Comparison of ENCODE assay signal across 27 mouse cellular contexts in the genomic region with DNA sequence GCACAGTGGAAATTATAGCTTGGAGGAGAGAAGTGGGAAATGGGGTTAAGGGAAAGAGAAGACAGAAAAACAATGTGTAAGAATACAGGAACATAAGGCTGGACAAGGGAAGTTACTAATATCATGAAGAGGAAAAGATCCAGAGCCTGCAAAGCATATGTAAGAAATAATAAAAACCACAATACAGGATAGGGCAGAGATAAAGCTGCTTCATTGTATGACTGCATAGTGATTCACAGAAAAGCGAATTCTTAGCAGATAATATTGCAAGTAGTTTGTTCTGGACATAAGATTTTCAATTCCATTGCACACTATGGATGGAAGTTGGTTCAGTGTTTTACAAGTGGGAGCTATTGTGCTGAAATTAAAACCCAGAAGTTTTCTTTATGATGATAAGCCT. TPM values are rescaled to one million over a fixed set of nuclear protein-coding genes. Genes with fewer than 3 reads are reported as not detected.
DNase-seq lines count a peak whose midpoint lies in the region; ATAC-seq and TF ChIP-seq lines count a peak whose summit lies in the region.
"Had no signal": no experiment of that assay in that cellular context is flagged by ENCODE, and none has a peak within 500 bp of the region (broad histone marks: within the 10 kb centered on the region; RNA-seq: fewer than 3 reads in every experiment).

No protein-coding gene starts in this region.

- peak overlapping the region; percentile 75 for H3K27ac ChIP-seq in MEL (ENCODE audit: control insufficient read depth, low read depth, low read length)
- H3K27ac ChIP-seq in forebrain, embryonic 16.5 days (ENCODE audit: low read length): no peak overlapping the region
- H3K27ac ChIP-seq in layer of hippocampus, adult 2 months: no peak overlapping the region
- H3K27ac ChIP-seq: embryonic facial prominence, embryonic 10.5 days; embryonic facial prominence, embryonic 12.5 days; forebrain, embryonic 10.5 days; forebrain, embryonic 12.5 days had no signal

- DNase-seq in 416B (ENCODE audit: low read depth) (peak; percentile 67), MEL (ENCODE audit: low read depth, low spot score) (peak; percentile 55), NIH3T3 (ENCODE audit: low read depth) (peak; percentile 5)
- DNase-seq in retina, postnatal 1 day: no peak
- no peak for DNase-seq in layer of hippocampus, adult 2 months (ENCODE audit: low spot score in 2 of 2)
- DNase-seq in embryo, embryonic 11 days: no peak
- DNase-seq: adrenal gland, adult 2 months; adrenal gland, postnatal 10 days; adrenal gland, postnatal 25 days; cerebellum, adult 11 months; cerebellum, adult 18-20 months; cerebellum, adult 8-10 months; cerebellum, adult 9-11 months; cerebellum, postnatal 14 days; cerebellum, postnatal 36 days; forebrain, postnatal 0 days had no signal

- no peaks in the 10 kb centered on the region for H3K27me3 ChIP-seq in MEL (ENCODE audit: control insufficient read depth in 1 of 2, insufficient read depth in 2 of 2, low read length in 2 of 2)
- no peaks in the 10 kb centered on the region for H3K27me3 ChIP-seq in myocyte (ENCODE audit: control insufficient read depth, insufficient read depth, insufficient read length)
- no peaks in the 10 kb centered on the region for H3K27me3 ChIP-seq in forebrain, embryonic 16.5 days (replicated peaks; ENCODE audit: control insufficient read depth, insufficient read depth, low read length)
- H3K27me3 ChIP-seq: CH12.LX; embryonic facial prominence, embryonic 12.5 days; forebrain, embryonic 12.5 days had no signal

- peak overlapping the region; percentile 73 for H3K4me2 ChIP-seq in myocyte (ENCODE audit: low read depth)
- no peak overlapping the region for H3K4me2 ChIP-seq in forebrain, embryonic 16.5 days (ENCODE audit: low read length)
- H3K4me2 ChIP-seq: embryonic facial prominence, embryonic 12.5 days; forebrain, embryonic 12.5 days had no signal

- H3K9ac ChIP-seq in MEL (ENCODE audit: control insufficient read depth, low read depth, low read length, poor library complexity, severe bottlenecking): peak overlapping the region; percentile 0; the same call in 1 of the 2 replicates
- no peak overlapping the region for H3K9ac ChIP-seq in forebrain, embryonic 16.5 days (replicated peaks; ENCODE audit: low read depth, low read length)
- H3K9ac ChIP-seq: embryonic facial prominence, embryonic 12.5 days; forebrain, embryonic 12.5 days; forebrain, postnatal 0 days had no signal

- peaks cover 0 to 23% of the 10 kb centered on the region in 2 experiments; a peak in 2 of 4 replicates for H3K36me3 ChIP-seq in MEL (ENCODE audit: control insufficient read depth in 1 of 2, insufficient read depth in 2 of 2, low read length in 2 of 2)
- no peaks in the 10 kb centered on the region for H3K36me3 ChIP-seq in myocyte (ENCODE audit: control insufficient read depth, insufficient read depth)
- no peaks in the 10 kb centered on the region for H3K36me3 ChIP-seq in forebrain, embryonic 16.5 days (ENCODE audit: control insufficient read depth, insufficient read depth)
- H3K36me3 ChIP-seq: embryonic facial prominence, embryonic 10.5 days; embryonic facial prominence, embryonic 12.5 days; forebrain, embryonic 10.5 days; forebrain, embryonic 12.5 days; G1E had no signal

- no peak overlapping the region for H3K4me3 ChIP-seq in MEL (ENCODE audit: control insufficient read depth in 1 of 2, insufficient read depth in 1 of 2, low read depth in 2 of 2, low read length in 2 of 2)
- no peak overlapping the region for H3K4me3 ChIP-seq in myocyte
- H3K4me3 ChIP-seq in forebrain, embryonic 16.5 days (replicated peaks; ENCODE audit: low read length): no peak overlapping the region
- no peak overlapping the region for H3K4me3 ChIP-seq in layer of hippocampus, adult 2 months
- H3K4me3 ChIP-seq: embryonic facial prominence, embryonic 10.5 days; embryonic facial prominence, embryonic 12.5 days; erythroblast, embryonic 14.5 days; forebrain, embryonic 10.5 days; forebrain, embryonic 12.5 days had no signal

- no peak for TF ChIP-seq POLR2A in MEL (IDR thresholded peaks at IDR 0.05; ENCODE audit: control insufficient read depth in 1 of 2, insufficient read depth in 1 of 2, low read depth in 1 of 2, low read length in 2 of 2, poor library complexity in 1 of 2)
- no peak for TF ChIP-seq POLR2A in myocyte (IDR thresholded peaks at IDR 0.05; ENCODE audit: insufficient read length, low read depth)

- H3K79me2 ChIP-seq in MEL (ENCODE audit: control insufficient read depth, insufficient read depth, low read length, poor library complexity) (no peaks in the 10 kb centered on the region), myocyte (ENCODE audit: control insufficient read depth, insufficient read depth) (no peaks in the 10 kb centered on the region)

- WGBS in forebrain, embryonic 16.5 days: 98% methylated on average over 1 of the region's 1 CpGs

- H3K9me3 ChIP-seq in MEL (replicated peaks; ENCODE audit: insufficient read depth, low read length): no peaks in the 10 kb centered on the region
- H3K9me3 ChIP-seq in forebrain, embryonic 16.5 days (ENCODE audit: control insufficient read depth, low read length): no peaks in the 10 kb centered on the region
- H3K9me3 ChIP-seq: embryonic facial prominence, embryonic 10.5 days; embryonic facial prominence, embryonic 12.5 days; forebrain, embryonic 10.5 days; forebrain, embryonic 12.5 days; G1E had no signal

- H3ac ChIP-seq in myocyte (ENCODE audit: control insufficient read depth, insufficient read length): no peak overlapping the region

- no peak for ATAC-seq in forebrain, embryonic 16.5 days
- ATAC-seq: CD4-positive, CD25-positive, alpha-beta regulatory T cell, adult 4 months; forebrain, embryonic 14.5 days; forebrain, postnatal 0 days had no signal

- no peak for TF ChIP-seq RAD21 in MEL (IDR thresholded peaks at IDR 0.05; ENCODE audit: low read depth, low read length)

- peaks cover 4 to 17% of the 10 kb centered on the region in 2 experiments for H3K4me1 ChIP-seq in MEL (ENCODE audit: control insufficient read depth in 1 of 2, insufficient read depth in 2 of 2, low read length in 2 of 2)
- H3K4me1 ChIP-seq in forebrain, embryonic 16.5 days (replicated peaks; ENCODE audit: control insufficient read depth, insufficient read depth, low read length): no peaks in the 10 kb centered on the region
- H3K4me1 ChIP-seq: embryonic facial prominence, embryonic 10.5 days; embryonic facial prominence, embryonic 12.5 days; forebrain, embryonic 10.5 days; forebrain, embryonic 12.5 days had no signal

- TF ChIP-seq CTCF in MEL (IDR thresholded peaks at IDR 0.05 in 2 of 3, conservative IDR thresholded peaks at IDR 0.05 in 1 of 3; ENCODE audit: control insufficient read depth in 1 of 3, insufficient read depth in 1 of 3, low read depth in 2 of 3, low read length in 3 of 3, poor library complexity in 1 of 3, severe bottlenecking in 1 of 3): no peak
- no peak for TF ChIP-seq CTCF in layer of hippocampus, adult 2 months (conservative IDR thresholded peaks at IDR 0.05)

- peak; percentile 72 to 77 for TF ChIP-seq EP300 in MEL (IDR thresholded peaks at IDR 0.05; ENCODE audit: low read depth in 1 of 2, low read length in 2 of 2)

TF ChIP-seq in MEL, 35 proteins besides CTCF, POLR2A, EP300 and RAD21:
- no peak for TF ChIP-seq BHLHE40 (IDR thresholded peaks at IDR 0.05; ENCODE audit: borderline replicate concordance, low read depth, low read length)
- no peak for TF ChIP-seq ZC3H11A (IDR thresholded peaks at IDR 0.05; ENCODE audit: low read depth, low read length)
- TF ChIP-seq KAT2A (conservative IDR thresholded peaks at IDR 0.05; ENCODE audit: low read depth, low read length): no peak
- TF ChIP-seq TBP (IDR thresholded peaks at IDR 0.05; ENCODE audit: low read depth, low read length): no peak
- peak; percentile 84 for TF ChIP-seq GATA1 (IDR thresholded peaks at IDR 0.05; ENCODE audit: low read depth, low read length)
- no peak for TF ChIP-seq ELF1 (IDR thresholded peaks at IDR 0.05; ENCODE audit: low read depth, low read length)
- no peak for TF ChIP-seq MAFK (IDR thresholded peaks at IDR 0.05; ENCODE audit: borderline replicate concordance, low read depth, low read length)
- no peak for TF ChIP-seq MEF2A (IDR thresholded peaks at IDR 0.05; ENCODE audit: extremely low read depth, insufficient replicate concordance, low read depth, low read length, poor library complexity, severe bottlenecking)
- no peak for TF ChIP-seq POLR2AphosphoS2 (IDR thresholded peaks at IDR 0.05; ENCODE audit: low read length)
- TF ChIP-seq ZNF384 (IDR thresholded peaks at IDR 0.05; ENCODE audit: low read depth, low read length): no peak
- peak; percentile 80 for TF ChIP-seq ETS1 (IDR thresholded peaks at IDR 0.05; ENCODE audit: low read depth, low read length)
- peak; percentile 65; the same call in 1 of the 2 replicates for TF ChIP-seq RCOR1 (IDR thresholded peaks at IDR 0.05; ENCODE audit: low read depth, low read length)

TF ChIP-seq in myocyte, 11 proteins besides CTCF, POLR2A, EP300 and RAD21:
- no peak for TF ChIP-seq MYOD1 (IDR thresholded peaks at IDR 0.05; ENCODE audit: control insufficient read depth in 1 of 3, insufficient read length in 2 of 3, low read depth in 2 of 3)
- no peak for TF ChIP-seq REST (IDR thresholded peaks at IDR 0.05; ENCODE audit: insufficient read depth, insufficient read length)
- no peak for TF ChIP-seq TCF3 (IDR thresholded peaks at IDR 0.05; ENCODE audit: insufficient read length, low read depth)
- TF ChIP-seq CEBPB (IDR thresholded peaks at IDR 0.05; ENCODE audit: insufficient read depth, poor library complexity, severe bottlenecking): no peak
- TF ChIP-seq POLR2AphosphoS2 (IDR thresholded peaks at IDR 0.05; ENCODE audit: insufficient read length, low read depth): no peak
- TF ChIP-seq SRF (IDR thresholded peaks at IDR 0.05; ENCODE audit: control insufficient read depth, insufficient read length, low read depth): no peak
- no peak for TF ChIP-seq MAX (IDR thresholded peaks at IDR 0.05; ENCODE audit: low read depth)
- TF ChIP-seq MYOG (IDR thresholded peaks at IDR 0.05; ENCODE audit: control insufficient read depth in 1 of 3, insufficient read depth in 1 of 3, insufficient read length in 2 of 3, low read depth in 2 of 3): no peak
- TF ChIP-seq E2F4 (IDR thresholded peaks at IDR 0.05; ENCODE audit: insufficient read depth): no peak
- TF ChIP-seq USF1 (IDR thresholded peaks at IDR 0.05; ENCODE audit: low read depth): no peak
- TF ChIP-seq TCF12 (IDR thresholded peaks at IDR 0.05; ENCODE audit: insufficient read depth, poor library complexity, severe bottlenecking): no peak

RNA-seq across cellular contexts. Expression of gene Rps23, which starts 59.0 kb away (rescaled TPM):
- total RNA-seq in MEL (2012; rRNA removed): 2,047 and 2,086 TPM in 2 replicates
- 100 to 1,000 TPM in 1 of 2 experiments, not detected in 1; 389 TPM for polyA plus RNA-seq in MEL (2012; ENCODE audit: insufficient read depth in 1 of 2, insufficient read length in 2 of 2, low read depth in 1 of 2, low replicate concordance in 2 of 2, missing spikeins in 1 of 2)
- 1,782 TPM for polyA plus RNA-seq in myocyte (2012; fragmentation: generic; extraction: Trizol)
- polyA plus RNA-seq in forebrain, embryonic 16.5 days (2015; fragmentation: Nextera tagmentation; extraction: Ambion mirVana): 114 and 136 TPM in 2 replicates
- total RNA-seq in layer of hippocampus, adult 2 months (2021): 100 to 1,000 TPM; 227 to 254 TPM

Comparison
In these comparisons a context has a peak if more than half of its experiments do, and no peak if none do; other contexts are left out.
1. DNase-seq: peak in 416B (single experiment), MEL (single experiment) and NIH3T3 (single experiment); none in retina, postnatal 1 day (single experiment), layer of hippocampus, adult 2 months (0 of 2) and embryo, embryonic 11 days (single experiment).